Mouse (Mus musculus) lung, postnatal 10 days (tissue): ENCODE results near the gene Ypel4.
"Not testable (repeated sequence)": the region's sequence is repeated elsewhere in the genome, so short reads cannot be mapped to it uniquely, and the experiment has no call there.

Source experiments
- DNase-seq: peaks from one replicate; pipeline ENCODE4 v3.0.0; 2021

The Ypel4 gene

DNA sequence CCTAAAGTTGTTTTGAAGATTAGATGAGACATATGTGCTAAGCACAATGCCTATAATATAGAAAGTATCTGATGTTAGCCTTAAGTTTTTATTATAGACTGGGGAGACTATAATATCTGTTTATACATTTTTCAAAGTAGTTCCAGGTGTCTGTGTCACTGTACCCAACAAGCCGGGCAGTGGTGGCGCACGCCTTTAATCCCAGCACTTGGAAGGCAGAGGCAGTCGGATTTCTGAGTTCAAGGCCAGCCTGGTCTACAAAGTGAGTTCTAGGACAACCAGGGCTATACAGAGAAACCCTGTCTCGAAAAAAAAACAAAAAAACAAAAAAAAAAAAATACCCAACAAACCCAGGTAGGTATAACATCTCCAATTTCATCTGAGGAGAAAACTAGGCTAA, 5.7 kb upstream of the Ypel4 start:
- DNase-seq: not testable (repeated sequence)

DNA sequence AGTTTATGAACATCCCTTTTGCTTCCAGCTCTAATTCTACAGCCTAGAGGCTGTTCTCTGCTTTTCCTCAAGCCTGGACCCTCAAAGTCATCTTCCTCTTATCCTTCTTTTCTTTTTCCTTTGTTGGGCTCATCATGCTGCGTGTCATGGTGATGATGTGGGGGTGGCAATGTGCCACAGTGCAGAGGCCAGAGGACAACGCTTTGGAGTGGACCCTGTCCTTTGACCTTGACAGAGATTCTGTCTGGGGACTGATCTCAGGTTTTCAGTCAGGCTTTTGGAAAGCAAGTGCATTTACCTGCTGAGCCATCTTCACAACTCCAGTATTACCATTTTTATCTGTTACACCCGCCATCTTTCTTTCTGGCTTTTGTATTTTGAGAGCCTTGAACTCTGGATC, 2.7 kb upstream of the Ypel4 start:
- DNase-seq: no peak

DNA sequence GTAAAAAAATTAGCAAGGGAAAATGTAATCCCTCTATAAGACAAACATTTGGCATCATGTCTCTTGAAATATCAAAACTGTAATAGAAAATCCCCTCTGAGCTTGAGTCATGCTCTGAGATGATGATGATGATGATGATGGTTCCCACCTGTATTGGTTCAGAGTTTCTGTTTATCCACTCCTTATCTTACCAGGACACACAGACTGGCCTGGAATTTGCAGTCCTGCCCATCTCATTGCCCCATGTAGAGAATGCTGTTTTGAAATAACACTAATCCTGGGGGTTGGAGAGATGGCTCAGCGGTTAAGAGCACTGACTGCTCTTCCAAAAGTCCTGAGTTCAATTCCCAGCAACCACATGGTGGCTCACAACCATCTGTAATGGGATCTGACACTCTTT, 1.5 kb upstream of the Ypel4 start:
- no peak for DNase-seq

DNA sequence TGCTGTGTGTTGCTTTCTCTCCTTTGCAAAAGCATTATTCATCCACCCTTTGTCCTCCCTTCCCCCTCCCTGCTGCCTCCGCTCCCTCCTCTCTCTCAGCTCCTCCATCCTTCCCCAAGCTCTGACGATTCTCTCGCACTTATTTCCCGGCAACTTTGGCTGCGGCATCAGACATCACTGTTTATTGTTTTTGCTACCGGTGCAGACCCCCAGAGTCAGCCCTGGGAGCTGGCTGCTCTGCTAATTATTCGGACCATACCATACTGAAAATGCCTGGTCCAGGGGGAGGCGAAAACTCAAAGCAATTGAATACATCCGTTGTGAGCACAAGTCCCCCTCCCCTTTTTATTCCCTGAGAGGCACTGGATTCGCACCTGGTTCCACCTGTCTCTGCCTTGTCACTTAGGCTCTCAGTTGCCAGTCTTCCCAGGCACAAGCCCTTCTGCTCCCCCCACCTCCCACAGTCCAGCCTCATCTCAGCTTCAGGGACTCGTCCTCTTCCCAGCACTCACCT, 550 bp downstream of the Ypel4 start:
- DNase-seq: no peak

DNA sequence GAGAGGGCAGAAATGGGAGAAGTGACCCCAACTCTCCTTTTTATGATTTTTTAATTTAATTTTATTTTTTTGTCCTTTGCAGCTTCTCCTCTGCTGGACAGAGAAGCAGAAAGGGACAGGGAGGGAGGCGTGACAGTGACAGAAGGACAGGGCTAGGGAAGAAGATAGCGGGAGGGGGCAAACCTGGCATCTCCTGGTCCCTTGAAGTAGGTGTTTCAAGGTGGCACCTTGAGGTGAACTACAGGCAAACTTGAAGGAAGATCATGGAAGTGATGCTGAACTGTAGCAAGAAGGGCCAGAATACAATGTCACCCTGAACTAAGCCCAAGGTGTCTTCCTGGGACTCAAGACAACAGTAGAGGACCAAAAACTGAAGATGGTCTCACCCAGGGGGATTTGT, 1.1 kb downstream of the Ypel4 start:
- no peak for DNase-seq

DNA sequence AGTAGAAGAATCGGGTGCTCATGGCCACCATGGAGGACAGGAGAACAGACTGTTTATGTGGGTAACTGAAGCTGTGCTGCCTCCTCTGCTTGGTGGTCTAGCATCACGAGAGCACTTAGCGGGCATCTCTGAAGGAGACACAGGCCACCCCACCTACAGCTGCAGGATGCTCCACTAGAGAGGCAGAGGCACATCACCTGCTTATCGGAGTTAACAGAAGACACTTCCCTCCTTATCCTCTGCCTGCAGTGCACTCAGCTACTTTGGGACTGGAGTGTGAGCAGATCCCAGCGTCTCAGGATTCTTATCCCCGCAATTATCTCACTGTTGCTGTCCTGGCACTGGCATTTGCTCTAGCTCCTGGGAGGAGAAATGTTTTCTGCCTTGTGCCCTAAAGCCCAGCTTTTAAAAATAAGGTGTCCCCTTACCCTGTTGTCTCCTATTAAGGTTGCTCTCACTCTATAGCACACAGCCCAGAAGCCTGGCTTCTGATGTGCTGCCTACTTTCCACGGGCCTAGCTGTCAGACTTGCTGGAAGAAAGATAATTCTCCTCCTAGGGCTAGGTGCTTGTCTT, 1.6 kb downstream of the Ypel4 start:
- no peak for DNase-seq

DNA sequence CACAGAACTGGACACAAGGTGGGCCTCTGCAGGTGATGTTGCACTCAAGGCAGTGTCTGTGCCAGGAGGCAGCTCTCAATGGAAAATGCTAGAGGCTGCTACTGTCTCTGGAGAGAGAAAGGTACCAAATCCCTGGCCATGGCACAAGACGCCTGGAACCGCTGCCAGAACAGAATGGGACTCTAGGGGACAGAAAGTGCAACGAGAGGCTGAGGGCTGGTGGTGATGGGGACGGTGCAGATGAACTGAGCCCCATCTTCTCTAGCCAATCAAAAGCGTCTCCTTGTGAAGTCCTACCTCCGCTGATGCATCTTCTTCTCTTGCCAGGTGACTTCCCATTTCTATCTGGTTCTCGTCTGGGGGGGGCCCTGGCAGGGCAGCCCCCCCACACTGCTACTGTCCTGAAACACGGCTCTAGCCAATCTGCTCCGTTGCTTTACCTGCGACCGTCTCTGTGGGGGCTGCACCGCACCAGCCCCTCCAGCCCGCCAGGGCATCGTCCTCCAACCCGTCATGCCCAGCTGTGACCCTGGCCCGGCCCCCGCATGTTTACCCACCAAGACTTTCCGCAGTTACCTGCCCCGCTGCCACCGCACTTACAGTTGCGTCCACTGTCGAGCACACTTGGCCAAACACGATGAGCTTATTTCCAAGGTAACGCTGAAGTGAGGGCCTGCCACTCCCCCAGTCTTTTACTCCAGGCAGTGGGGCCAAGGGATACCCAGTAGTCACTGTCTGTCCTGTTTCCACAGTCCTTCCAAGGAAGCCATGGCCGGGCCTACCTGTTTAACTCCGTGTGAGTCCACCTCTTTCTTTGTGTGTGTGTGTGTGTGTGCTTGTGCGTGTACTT, 2.7 kb downstream of the Ypel4 start:
- no peak for DNase-seq

DNA sequence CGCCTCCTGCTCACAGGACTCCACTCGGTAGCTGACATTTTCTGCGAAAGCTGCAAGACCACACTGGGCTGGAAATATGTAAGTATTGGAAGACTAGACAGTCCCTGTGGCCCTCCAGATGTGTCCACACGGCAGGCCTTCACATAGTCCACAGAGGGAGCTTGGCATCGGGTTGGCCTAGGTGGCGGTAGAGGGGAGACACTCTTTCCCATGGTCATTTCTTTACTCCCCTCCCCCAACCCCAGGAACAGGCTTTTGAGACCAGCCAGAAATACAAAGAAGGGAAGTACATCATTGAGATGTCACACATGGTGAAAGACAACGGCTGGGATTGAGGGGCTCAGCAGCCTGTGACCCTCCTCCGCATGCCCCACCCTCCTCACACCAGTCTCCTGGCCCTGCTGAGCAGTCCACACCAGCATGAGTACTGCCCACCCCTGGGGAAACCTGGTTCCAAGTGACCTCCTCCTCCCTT, 3.6 kb downstream of the Ypel4 start:
- DNase-seq: peak; percentile 56

DNA sequence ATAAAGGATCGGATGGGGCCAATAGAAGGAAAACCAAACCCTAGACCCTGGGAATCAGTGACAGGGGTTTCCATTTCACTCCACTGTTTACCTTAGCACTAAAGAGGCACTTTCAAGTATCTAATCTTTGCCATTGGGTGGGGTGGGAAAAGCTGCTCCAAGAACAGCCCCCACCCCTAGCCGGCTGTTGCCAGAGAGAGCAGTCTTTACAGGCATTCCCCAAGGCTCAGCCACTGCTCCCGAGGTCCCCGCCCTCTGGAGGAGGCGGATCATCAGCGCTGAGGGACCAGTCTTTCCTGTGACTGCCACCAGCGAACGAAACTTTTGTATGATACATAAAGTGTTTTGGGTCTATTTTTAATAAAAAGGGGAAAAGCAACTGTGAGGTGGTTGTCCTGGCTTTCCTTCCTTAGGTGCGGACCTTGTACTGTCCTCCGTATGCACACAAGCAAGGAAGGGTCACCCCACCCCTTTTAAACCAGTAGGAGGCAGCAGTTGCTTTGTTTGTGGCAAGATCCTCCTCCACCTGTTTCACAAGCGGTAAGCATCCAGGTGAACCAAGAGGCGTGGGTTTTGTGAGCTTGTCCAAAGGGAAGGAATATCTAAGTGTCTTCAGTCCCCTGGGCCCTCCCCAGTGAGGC, 4.5 kb downstream of the Ypel4 start:
- peak; percentile 62 for DNase-seq

DNA sequence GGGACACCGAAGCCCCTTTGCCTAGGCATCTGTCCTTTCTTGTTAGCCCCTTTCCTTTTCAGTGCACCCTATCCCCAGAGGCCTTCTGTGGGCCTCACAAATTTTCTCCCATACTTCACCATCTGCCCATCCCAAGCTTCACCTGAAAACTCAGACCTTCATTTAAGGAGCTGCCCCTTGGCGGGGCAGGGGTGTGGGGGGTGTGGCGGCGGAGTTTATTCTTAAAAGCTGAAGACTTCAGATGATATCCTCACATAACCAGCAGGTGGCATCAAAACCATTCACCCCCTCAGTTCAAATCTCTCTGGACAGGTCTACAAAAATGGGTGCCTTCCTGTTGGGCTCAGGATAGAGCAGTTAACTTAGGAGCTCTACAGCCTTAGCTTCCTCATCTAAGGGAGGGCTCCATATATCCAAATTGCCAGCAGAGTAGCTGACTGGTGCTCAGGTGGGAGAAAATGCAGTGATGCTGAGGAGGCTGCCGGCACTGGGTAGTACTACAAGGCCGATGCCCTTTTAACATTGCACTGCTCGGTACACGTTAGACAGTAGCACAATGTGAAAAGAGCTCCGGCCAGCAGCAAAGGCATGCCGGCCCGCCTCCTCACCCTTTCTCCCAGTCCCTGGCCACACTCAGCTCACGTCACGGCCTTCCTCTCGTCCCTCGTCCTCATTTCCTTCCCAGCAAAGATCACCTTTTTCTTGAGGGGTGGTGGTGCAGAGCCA, 6.9 kb downstream of the Ypel4 start:
- peak; percentile 60 for DNase-seq

DNA sequence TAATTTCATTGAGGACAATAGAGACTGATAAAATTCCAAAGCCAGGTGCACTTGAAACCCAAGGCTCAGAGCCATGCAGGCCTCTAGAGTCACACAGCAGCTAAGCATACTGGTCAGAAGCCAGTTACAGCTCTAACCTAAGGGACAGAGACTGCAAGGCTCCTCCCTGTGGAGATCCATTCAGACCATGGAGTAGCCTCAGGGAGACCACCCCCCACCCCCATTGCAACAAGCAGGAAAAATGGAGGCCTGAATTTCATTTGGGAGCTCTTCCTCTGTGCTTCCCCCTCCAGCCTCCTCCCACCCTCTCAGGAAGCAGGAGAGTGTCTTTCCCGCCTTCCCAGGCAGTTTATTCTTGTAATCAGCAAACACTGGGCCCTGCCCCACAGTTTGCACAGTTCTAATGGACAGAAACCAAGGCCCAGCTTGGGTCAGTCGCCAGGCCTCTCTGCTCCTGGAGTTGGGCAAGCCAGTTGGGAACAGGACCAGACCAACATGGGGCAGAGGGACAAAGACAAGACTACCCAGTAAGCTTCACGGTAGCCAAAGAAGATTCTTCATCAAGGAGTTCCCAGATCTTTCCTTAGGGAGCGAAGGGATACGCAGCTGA, 8.1 kb downstream of the Ypel4 start:
- peak; percentile 41 for DNase-seq

DNA sequence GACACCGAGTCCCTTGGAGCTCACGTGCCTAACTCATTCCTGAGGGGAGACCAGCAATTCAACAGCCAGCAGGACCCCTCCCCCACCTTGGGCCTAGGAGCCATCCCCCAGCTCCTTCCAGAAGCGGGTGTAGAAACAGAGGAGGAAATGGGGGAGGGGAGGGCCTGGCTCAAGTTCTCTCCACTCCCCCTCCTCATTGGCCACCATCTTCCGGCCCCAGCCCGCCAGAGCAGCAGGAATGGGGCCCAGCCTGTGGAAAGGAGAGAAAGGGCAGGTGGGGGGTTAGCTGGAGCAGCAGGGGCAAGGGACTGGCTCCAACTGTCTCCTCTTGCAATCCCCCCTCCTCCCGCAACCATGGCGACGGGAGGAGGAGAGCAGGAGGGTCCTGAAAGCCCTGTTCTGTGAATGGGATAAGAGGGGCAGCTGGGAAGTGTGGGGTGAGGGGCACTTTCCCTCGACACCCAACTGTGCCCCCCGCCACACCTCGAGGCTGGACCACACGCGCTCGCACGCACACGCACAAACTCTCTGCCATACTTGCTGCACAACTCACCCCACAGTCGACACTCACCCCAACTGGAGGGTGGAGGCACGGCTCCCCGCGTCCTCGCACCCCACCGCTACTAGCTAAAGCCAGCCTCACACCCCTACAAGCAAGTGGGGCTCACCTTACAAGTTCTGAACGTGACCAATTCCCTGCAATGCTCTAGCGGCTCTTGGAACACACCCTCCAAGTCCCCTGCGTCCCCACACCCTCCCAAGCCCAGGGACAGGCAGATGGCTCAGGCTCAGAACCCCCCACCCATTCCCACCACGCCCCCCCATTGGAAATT, 8.8 kb downstream of the Ypel4 start:
- DNase-seq: peak; percentile 68

DNA sequence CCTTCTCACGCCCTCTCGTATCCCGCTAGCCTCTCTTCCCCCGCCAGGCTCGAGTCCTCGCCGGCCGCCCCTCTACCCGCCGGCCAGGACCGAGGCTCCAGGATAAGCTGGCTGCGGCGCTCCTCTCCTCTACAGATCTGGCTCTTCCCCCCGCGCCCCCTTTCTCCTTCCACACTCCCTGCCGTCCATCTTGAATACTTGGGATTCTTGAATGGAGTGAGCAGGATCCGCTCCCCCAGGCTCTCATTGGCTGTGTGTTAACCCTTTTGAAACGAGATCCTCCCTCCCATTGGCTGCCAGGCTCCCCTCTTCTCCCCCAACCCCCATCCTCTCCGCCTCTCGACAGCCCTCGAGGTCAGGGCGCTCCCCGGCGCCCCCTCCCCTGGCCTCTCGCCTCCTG, 9.7 kb downstream of the Ypel4 start, which contains the start of gene Gm19426:
TSS of gene Gm19426 (minus strand) at position 95 of the 400 bp plus-strand sequence.
- DNase-seq: peak; percentile 92

DNA sequence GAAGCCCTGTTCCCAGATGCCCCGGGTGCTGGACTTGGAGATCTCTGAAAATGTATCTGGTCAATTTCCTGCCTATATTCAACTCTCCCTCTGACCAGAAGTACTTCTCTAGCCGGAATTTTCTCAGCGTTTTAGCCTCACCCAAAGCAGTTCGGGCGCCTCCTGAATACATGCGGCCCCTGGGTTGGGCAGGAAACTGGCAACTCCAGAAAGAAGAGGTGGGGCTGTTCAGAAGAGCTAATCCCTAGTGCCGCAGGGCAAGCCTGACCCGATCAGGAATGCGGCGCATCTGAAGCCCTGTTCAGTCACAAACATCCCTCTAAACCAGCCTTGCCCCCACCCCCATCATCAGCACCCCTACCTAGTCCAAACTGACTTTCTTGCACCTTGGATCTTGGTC, 10.3 kb downstream of the Ypel4 start:
- DNase-seq: peak; percentile 30

DNA sequence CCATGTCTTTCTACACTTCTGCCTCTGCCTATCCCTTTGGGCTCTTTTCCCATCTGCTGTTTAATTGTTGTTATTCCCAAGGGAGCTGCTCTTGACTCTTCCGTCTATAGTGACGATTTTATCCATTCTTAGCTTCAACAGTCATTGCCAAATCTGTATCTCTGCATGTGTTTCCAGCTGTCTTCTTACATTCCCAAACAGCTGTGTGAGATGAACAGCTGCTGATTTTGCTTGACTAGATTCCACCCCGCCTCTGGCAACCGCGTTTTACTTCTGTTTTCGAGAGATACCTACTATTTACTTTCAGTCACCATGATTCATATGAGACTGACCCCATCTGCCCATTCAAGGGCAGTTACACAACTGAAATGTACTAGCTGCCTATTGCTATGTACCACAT, 16.3 kb downstream of the Ypel4 start:
- peak; percentile 66 for DNase-seq

DNA sequence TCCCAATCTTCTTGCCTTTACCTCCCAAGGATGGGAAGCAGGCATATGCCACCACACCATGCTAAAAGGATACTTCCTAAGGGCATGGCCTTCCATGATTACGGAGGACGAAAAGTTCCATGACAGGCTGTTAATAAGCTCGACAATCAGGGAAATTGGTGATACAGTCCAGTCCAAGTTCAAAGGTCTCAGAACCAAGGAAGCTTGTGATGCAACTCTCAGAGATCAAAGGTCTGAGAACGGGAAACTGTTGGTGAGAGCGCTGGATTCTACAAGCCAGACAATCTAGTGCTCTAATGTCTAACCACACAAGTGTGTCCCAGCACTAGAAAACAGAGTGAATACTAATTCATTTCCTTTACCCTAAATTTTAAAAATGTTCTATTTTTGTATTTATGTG, 22.4 kb downstream of the Ypel4 start:
- no peak for DNase-seq

DNA sequence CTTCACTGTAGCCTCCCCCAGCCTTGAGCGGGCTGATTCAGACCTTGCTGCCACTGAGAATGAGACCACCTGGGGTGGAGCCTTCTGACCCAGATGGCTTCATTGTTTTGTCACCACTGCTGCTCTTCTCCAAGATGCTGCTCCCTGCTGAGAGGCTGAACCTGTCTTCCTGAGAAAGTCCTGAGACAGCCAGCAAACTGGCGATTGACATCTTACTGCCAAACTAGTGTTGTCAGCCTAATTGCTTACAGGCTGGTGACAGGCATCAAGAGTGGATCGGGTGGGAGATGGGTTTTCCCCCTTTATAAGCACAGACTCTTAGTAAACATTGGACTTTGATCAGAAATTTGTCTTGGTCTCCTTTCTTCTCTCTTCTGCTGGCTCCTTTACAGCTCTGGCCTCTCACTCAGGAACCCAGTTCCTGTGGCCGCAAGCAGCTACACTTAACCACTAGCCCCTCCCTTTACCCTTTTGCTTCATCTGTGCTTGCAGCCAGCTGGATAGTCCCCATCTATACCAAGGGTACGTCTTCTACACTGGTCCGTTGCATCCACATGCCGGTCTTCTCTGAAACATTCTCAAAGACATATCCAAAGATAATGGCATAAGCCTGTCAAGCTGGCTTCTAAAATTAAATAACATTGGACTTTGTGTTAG, 23.3 kb downstream of the Ypel4 start:
- DNase-seq: no peak

DNA sequence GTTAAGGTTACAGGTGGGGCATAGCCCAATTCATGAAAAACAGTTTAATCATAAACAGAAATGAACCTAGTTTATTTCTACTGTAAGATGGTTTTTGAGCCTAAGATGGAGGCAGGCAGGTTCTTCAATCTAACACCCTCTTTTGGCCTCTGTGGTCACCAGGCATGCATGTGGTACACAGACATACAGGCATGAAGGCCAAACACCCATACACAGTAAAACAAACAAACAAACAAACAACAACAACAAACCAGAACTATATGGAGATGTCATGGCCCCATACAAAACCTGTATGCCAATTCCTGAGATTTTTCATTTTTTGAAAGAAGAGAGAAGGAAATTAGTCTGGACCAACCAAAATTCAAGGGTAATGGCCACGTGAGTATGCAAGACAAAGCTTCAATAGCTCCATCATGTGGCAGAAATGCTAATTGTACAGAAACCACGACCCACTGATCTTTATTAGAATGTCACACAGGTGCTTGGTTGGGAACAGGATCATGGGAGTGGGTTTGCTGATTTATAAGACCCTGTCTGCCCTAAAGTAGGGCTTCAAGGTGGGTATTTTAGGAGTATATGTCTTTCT, 24.8 kb downstream of the Ypel4 start:
- peak; percentile 79 for DNase-seq

DNA sequence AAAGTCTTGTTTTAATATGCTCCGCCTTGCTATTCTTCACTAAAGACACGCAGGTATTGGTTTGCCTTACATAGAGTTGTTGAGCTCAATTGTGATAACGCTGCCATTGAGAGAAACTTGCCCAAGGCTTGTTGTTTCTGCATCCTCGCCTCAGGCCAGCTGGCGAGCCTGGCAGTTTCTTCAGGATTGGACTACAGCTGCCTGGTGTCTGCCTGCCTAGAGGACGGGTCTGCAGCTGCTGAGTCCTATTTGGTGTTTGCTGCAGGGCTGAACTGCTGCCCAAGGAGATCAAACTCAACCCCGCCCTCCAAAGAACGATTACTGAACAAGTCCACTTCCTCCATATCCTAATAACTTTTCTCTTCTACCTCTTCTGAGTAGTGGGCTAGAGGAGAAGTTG, 26.9 kb downstream of the Ypel4 start:
- peak; percentile 10 for DNase-seq

DNA sequence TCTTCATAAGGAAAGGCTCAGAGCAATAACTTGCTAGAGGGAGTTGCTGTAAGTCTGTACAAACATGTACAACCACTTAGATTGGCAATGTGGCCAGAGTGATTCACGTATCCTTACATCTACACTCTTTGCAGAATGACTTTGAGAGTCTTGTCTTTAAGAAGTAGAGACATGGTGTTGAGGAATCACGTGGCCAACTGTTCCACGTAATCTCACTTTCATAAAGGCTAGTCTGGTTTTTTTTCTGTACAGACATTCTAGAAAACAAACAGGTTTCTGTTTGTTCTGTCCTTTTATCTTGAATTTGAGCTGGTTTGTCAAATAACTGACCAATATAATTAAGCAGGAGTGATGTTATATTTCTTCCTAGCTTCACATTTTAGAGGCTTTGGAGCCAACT, 27.5 kb downstream of the Ypel4 start:
- no peak for DNase-seq

DNA sequence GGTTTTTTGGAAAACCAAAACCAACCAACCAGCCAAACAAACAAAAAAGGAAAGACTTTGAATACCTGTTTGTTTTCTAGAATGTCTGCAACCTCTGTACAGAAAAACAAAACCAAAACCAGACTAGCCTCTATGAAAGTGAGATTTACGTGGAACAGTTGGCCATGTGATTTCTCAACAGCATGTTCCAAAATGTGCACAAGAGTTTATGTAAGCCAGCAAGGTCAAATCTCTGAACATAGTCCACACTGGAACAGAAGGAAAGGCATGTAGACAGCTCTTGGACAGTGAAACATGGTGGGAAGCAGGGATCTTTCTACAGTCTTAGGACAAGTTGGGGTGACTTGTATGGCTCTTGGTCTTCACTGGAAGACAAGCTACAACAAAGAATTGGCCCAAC, 28.0 kb downstream of the Ypel4 start:
- DNase-seq: no peak
